Mouse (Mus musculus): ENCODE measurements around the gene Myo1b.
"Not testable (repeated sequence)": the region's sequence is repeated elsewhere in the genome, so short reads cannot be mapped to it uniquely, and the experiment has no call there.

Myo1b gene

DNA sequence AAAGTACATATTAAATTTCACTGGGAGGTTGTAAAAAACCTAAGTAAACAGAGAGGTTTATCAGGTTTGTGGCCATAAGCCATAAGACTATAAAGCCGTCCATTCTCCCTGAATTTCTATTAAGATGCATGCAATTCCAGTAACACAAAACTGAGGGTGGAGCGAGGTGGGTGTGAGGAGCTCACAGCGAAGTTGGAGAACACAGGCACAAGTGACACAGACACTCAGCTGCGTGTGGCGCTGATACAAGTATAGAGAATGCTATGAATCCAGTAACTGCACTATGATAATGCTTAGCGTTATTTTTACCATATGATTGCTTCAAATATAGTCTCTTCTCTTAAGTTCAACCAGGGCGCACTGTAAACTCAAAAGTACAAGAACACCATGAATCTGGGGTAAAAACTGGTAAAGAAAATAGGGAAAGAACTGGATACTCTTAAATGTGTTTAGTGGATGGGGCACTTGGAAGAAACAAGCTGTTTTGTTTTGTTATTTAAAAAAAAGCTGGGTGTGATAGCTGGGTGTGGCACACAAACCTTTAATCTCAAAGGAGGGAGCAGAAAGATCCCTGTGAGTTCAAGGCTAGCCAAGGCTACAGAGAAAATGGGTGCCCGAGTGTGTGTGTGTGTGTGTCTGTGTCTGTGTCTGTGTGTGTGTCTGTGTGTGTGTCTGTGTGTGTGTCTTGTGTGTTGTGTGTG, 9.5 kb downstream of the Myo1b start:
- in situ Hi-C loops (cut with MboI; ENCODE audit: low pct_unique_long_range_greater_than_20kb in 1 of 2, low sequenced_read_pairs in 2 of 2, unreplicated experiment in 1 of 2), result no loop called here

GRCm38 (mm10) chr1:51905073-51905472, 10.8 kb downstream of the Myo1b start:
- in situ Hi-C loops (cut with MboI; ENCODE audit: low pct_unique_long_range_greater_than_20kb in 1 of 2, low sequenced_read_pairs in 2 of 2, unreplicated experiment in 1 of 2), result no loop called here

DNA sequence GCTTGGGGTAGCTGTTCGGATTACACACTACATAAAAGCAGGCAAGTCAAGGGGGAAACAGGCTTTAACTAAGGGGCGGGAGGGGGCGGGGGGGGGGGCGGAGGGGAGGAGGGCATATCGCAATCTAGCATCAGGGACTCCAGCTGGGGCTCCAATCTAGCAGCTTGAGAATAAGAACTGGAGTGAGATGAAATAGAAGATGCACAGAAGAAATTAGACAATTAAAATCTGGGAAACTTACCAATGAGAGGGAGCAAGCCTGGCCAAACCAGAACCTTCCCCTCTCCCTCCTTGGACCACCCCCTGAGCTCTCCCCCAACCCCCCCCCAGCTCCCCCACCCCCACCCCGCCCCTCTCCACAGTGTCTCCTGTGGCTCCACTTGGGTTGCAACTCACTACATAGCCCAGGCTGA, 18.7 kb downstream of the Myo1b start:
- in situ Hi-C loops (cut with MboI; ENCODE audit: low pct_unique_long_range_greater_than_20kb in 1 of 2, low sequenced_read_pairs in 2 of 2, unreplicated experiment in 1 of 2), result no loop called here

DNA sequence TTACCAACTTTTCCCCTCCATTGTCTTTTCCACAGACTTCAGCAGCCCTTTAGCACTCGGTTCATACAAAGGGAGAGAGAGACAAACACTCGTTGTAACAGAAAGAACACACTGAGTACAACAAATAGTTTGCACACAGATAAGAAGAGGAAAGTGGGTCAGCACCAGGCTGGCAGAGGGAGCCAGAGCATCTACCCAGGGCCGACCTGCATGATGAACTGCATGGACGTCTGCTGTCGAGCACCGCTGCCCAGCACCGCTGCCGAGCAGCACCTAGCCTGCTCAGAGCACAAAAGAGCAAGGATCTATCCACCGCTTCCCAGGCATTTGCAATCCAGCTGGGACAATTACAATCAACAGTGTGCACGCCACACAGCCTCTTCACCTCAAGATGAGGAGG, 19.9 kb downstream of the Myo1b start:
- in situ Hi-C loops (cut with MboI; ENCODE audit: low pct_unique_long_range_greater_than_20kb in 1 of 2, low sequenced_read_pairs in 2 of 2, unreplicated experiment in 1 of 2), result no loop called here

DNA sequence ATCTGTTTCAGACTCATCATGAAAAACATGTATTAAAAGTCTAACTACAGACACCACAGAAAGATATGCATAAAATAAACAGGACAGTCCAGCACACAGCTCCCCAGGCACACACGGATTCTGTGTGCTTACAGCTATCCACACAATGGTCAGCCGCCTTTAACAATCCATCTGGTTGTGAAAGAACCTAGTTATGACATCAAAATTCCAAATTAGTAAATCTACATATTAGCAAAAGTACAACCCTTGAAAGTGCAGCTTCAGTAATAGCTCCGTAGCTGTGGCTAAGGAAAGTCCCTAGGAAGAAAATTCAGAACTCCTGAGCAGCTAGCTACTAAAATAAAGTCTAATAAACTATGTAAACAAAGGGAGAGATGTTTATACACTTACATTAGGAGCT, 21.1 kb downstream of the Myo1b start:
- in situ Hi-C loops (cut with MboI; ENCODE audit: low pct_unique_long_range_greater_than_20kb in 1 of 2, low sequenced_read_pairs in 2 of 2, unreplicated experiment in 1 of 2), result no loop called here

DNA sequence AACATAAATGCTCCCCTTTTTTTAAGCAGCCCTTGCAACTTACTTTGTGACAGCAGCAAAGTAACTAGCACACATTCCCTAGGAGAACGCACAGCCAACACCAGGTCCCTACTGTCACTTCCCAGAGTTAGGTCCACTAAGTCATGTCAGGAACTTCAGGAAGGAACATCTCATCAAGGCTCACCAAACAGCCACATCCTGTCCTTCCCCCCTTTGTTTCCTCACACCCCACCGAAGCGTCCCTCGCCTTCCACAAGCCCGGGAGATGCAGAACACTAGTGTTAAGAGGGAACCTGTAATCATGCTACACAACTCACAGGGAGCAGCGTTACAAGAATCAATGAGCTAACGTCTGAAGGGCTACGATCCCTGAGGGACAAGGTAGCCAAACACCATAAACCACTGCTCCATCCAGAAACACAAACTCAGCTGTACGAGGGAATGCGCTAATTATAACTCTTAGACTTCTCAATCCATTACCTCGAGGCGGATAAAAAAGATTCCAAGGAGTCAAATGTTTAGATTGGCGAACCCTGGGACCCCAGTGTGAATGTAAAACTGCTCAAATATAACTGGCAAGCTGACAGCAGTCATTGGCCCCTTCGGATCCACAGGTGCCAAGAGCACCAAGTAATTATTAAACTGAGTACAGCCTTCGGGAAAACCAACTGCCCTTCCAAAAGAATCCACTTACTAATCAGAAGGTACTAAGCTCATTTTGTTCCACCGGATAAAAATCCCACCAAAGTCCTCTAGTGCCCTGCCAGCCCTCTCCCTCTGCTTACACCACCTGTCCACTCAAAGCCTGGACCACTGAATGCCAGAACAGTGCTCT, 22.1 kb downstream of the Myo1b start:
- in situ Hi-C loops (cut with MboI; ENCODE audit: low pct_unique_long_range_greater_than_20kb in 1 of 2, low sequenced_read_pairs in 2 of 2, unreplicated experiment in 1 of 2), result no loop called here

DNA sequence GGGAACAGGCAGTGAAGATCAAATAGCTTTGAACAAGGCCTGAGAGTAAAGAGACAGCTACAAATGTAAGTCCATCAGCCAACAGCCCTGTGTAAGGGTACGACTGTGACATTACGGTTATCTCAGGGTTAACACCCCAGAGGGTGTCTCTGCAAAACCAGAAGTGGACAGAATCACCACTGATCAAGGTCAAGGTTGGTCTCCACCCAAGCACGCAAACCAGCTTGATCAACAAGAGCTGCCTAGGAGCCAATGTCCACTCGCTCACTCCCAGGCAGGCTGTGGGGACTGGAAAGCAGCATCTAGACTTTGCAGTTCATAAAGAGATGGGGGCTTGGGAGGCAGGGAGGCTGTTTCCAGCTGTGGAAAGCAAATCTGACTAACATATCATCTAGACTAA, 23.9 kb downstream of the Myo1b start:
- in situ Hi-C loops (cut with MboI; ENCODE audit: low pct_unique_long_range_greater_than_20kb in 1 of 2, low sequenced_read_pairs in 2 of 2, unreplicated experiment in 1 of 2), result no loop called here

GRCm38 (mm10) chr1:51888046-51888813, 27.6 kb downstream of the Myo1b start:
- in situ Hi-C loops (cut with MboI; ENCODE audit: low pct_unique_long_range_greater_than_20kb in 1 of 2, low sequenced_read_pairs in 2 of 2, unreplicated experiment in 1 of 2), result no loop called here

DNA sequence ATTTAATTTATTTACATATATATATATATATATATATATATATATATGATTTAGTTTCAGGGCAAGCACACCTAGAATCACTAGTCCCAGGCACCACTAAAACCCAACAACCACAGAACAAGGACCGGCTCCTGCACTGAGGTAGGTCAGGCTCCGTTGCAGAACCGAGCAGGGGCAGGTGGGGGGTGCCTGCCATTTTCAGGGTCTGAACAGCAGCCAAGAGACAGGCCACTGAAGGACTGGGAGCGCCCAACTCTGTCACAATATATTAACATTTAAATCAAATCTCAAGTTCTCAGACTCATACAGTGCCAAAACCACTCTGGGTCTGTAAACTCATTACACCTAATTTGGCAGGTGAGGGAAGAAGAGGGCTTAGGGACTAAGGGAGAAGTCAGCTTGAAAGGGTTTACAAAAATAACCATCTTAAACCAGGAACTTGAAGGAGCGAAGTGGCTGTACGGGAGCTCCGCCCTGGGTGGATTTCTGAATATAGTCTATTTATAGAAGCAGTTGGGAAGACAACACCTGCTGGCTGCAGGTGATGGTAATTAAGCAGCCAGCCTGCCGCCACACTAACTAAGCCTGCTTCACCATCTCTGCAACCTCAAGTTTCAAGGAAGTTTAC, 30.4 kb downstream of the Myo1b start:
- in situ Hi-C loops (cut with MboI; ENCODE audit: low pct_unique_long_range_greater_than_20kb in 1 of 2, low sequenced_read_pairs in 2 of 2, unreplicated experiment in 1 of 2), result no loop called here

DNA sequence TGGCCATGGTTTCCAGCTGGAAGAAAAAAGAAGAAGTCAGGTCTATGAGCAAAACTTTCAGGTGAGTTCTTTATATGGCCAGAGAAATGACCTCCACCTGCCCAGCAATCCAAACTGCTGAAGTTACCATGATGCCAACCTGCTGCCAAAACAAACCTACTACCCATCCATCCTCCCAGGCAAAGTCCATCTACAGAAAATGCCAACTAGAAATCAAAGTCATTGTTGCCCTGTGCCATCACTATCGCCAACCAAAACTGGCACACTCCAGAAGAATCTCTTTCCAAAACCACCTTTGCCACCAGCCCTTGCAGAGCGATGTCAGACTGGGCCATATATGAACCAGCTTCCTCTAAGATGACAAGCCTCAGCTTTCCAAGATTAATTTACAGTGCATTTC, 32.7 kb downstream of the Myo1b start:
- in situ Hi-C loops (cut with MboI; ENCODE audit: low pct_unique_long_range_greater_than_20kb in 1 of 2, low sequenced_read_pairs in 2 of 2, unreplicated experiment in 1 of 2), result no loop called here

- in situ Hi-C loops (cut with MboI; ENCODE audit: low pct_unique_long_range_greater_than_20kb in 1 of 2, low sequenced_read_pairs in 2 of 2, unreplicated experiment in 1 of 2), result no loop called here
Observed at GRCm38 (mm10) chr1:51882752-51883151, 33.1 kb downstream of the Myo1b start.

DNA sequence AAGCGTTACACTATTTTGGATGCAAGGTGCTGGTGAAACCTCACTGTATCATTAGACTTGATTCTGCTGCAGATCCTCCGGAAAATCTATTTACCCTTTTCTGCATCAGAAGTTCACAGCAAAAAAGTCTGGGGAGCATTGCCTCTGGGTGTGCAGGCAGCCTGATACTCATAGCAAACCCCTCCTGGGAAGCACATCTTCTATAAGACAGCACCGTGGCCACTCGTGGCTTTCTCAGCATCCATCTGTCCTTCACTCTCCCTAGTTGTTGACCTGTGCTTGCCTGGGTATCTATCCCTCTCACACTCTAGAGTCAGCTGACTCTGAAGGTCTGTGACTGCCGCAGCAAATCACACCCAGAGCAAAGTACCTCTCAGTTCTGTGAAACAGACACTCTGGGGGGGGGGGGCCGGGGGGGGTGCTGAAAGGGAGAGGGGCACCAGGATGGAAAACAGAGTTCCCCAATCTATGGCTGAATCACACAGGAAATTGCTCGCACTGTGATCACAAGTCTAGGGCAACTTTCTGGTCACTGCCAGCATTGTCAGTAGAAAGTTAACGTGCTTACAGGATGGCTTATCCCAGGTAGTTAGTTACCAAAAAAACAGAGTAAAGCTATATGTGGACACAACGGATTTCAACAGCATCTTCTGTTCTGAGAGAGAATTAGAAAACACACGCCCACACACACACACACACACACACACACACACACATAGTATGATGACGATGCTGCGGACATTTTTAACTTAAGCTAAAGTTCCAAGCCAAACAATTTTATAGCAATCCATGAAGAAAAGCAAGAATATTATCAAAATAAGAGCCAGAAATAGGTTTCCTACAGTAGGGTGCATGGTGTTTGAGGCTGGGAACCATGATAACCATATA, 35.7 kb downstream of the Myo1b start:
- in situ Hi-C loops (cut with MboI; ENCODE audit: low pct_unique_long_range_greater_than_20kb in 1 of 2, low sequenced_read_pairs in 2 of 2, unreplicated experiment in 1 of 2), result no loop called here

DNA sequence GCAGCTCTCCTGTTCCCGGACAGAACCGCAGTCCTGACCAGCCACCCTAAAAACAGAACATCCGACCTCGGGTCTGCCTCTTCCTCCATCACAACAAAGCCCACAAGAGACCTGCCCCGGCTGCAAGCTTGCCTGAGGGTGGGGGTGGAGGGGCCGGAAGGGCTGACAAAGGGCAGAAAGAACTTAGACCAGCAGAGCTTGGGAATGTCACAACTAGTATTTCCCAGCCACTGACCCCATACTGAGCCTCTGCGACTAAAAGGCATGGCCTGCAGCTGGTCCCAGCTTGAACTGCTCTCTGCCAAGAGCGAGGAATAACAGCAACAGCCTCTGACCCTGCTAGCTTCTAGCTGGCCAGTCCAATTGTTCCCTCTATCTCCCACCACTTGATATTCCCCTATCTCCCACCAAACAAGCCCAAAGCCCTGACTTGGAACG, 36.5 kb downstream of the Myo1b start:
- in situ Hi-C loops (cut with MboI; ENCODE audit: low pct_unique_long_range_greater_than_20kb in 1 of 2, low sequenced_read_pairs in 2 of 2, unreplicated experiment in 1 of 2), result no loop called here

GRCm38 (mm10) chr1:51875462-51876225, 40.2 kb downstream of the Myo1b start:
- in situ Hi-C loops (cut with MboI; ENCODE audit: low pct_unique_long_range_greater_than_20kb in 1 of 2, low sequenced_read_pairs in 2 of 2, unreplicated experiment in 1 of 2), result no loop called here

DNA sequence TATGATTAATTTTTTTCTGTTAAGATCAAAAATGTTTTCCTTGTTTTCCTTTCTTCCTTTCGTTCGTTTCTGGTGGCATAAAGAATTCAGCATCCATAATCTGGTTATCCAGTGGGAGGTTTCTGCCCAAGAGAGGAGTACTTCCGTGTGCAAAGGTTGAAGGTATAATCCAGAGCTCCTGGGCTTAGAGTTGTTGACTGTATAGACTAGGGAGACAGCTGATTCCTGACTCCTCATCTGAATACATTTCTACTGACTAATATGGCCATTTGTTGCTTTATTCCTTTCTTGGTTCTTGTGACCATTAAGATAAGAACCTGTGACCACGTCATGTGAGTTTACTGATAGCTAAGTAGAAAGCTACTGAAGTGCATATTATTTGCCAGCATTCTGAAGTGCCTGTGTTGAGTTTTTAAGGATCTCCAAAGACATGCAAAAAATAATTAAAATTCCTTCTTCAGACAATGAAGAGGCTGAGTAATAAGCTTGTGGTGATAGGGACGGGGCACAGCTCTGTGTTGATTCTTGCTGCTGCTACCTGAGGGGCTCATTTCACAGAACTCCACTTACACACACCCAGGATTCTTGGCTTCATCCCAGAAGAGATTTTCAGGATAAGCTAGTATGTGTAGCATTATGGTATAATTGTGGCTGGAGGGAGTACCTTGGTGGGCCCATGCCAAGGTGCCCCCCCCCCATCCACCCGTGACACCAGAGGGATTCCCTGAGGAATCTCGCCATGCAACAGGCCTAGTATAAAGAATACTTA, 43.2 kb downstream of the Myo1b start:
- in situ Hi-C loops (cut with MboI; ENCODE audit: low pct_unique_long_range_greater_than_20kb in 1 of 2, low sequenced_read_pairs in 2 of 2, unreplicated experiment in 1 of 2), result no loop called here

GRCm38 (mm10) chr1:51871234-51871633, 44.6 kb downstream of the Myo1b start:
- in situ Hi-C loops (cut with MboI; ENCODE audit: low pct_unique_long_range_greater_than_20kb in 1 of 2, low sequenced_read_pairs in 2 of 2, unreplicated experiment in 1 of 2), result not testable (repeated sequence)

Measured in mouse embryonic stem cell (cell line).